Mouse (Mus musculus) embryo, embryonic 11 days (tissue): ENCODE results near the gene Acbd6.
A peak's percentile ranks its signal among the peaks of the same experiment; 100 is the strongest.

Source experiments
- DNase-seq: peaks from one replicate; pipeline ENCODE4 v3.0.0-alpha.2; 2015

The Acbd6 gene

GRCm38 (mm10) chr1:155560678-155561077, 2.8 kb downstream of the Acbd6 start:
- DNase-seq = no peak

- DNase-seq = no peak
Measured at GRCm38 (mm10) chr1:155562206-155562605, 4.3 kb downstream of the Acbd6 start.

DNA sequence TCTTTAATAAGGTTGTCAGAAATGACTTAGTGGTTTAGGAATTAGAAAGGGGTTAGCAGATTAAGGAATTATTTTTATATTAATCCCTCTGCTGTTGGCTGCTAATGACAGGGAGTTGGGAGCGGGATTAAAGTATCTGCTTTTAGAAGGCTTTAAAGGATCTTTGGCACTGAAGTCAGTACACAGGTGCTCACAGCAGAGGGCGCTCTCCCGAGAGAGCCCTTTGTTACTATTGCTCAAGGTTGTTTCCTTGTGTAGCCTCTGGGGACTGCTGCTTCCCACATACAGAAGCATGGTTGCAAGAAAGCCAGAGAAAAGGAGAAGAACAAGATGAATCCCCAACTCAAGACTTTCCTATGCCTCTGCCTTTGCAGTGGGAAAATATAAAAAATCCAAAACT, 6.8 kb downstream of the Acbd6 start:
- peak; percentile 71 for DNase-seq

DNA sequence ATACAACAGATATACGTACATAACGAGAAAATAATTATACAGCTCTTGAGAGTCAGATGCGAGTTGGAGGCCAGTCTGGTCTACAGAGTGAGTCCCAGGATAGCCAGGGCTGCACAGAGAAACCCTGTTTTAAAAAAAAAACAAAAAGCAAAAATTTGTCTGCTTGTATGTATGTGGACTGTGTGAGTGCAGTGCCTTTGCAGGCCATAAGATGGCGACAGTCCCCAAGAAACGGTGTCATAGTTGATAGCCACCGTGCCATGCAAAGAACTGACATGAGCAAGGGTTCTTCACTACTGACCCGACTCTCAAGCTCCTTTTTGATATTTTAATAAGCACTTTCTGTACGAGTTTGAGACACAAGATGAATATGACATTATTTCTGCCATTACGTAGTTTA, 10.2 kb downstream of the Acbd6 start:
- DNase-seq = no peak

- no peak for DNase-seq
Measured at GRCm38 (mm10) chr1:155569340-155569739, 11.4 kb downstream of the Acbd6 start.

GRCm38 (mm10) chr1:155574966-155575673, 17.2 kb downstream of the Acbd6 start:
- peak; percentile 83 for DNase-seq

- peak; percentile 80 for DNase-seq
Measured at GRCm38 (mm10) chr1:155576432-155576831, 18.5 kb downstream of the Acbd6 start.

GRCm38 (mm10) chr1:155577316-155577715, 19.4 kb downstream of the Acbd6 start:
- DNase-seq = no peak

DNA sequence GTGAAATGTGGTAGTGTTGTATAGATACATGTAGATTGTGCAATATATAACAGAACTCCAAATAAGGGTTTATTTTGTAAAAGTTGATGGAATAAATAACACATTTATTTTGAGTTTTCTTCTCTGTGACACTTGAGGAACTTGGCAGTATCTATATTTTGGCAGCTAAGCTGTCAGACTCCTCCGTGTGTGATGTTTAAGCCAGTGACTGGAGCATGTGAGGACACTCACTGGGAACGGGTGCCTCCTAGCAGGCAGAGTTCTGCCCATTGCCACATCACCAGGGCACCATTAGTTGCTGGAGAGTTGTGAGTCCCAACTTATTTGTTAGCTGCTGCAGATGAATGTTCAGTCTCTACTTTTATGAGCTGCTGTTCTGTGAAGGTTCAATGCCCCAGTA, 30.0 kb downstream of the Acbd6 start:
- DNase-seq = no peak

GRCm38 (mm10) chr1:155594141-155594540, 36.2 kb downstream of the Acbd6 start:
- peak; percentile 42 for DNase-seq

GRCm38 (mm10) chr1:155596576-155596975, 38.7 kb downstream of the Acbd6 start:
- no peak for DNase-seq

DNA sequence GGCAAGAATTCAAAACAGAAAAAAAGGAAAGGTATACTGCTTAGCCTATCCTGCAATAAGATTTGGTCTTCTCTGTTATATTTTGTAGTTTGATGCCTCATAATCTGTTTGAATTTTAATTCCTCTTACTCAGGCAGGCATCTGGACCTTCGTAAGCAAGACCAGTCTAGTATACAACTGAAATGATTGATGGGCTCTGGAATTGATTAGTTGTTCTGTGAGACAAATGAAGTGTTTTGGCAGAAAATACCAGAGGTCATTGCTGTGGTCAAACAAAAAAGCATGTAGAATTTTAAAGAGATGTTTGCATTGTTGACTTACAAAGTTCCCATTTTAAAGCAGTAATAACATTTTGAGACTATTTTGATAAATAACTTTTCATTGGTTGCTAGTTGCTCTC, 46.8 kb downstream of the Acbd6 start:
- peak; percentile 51 for DNase-seq

DNA sequence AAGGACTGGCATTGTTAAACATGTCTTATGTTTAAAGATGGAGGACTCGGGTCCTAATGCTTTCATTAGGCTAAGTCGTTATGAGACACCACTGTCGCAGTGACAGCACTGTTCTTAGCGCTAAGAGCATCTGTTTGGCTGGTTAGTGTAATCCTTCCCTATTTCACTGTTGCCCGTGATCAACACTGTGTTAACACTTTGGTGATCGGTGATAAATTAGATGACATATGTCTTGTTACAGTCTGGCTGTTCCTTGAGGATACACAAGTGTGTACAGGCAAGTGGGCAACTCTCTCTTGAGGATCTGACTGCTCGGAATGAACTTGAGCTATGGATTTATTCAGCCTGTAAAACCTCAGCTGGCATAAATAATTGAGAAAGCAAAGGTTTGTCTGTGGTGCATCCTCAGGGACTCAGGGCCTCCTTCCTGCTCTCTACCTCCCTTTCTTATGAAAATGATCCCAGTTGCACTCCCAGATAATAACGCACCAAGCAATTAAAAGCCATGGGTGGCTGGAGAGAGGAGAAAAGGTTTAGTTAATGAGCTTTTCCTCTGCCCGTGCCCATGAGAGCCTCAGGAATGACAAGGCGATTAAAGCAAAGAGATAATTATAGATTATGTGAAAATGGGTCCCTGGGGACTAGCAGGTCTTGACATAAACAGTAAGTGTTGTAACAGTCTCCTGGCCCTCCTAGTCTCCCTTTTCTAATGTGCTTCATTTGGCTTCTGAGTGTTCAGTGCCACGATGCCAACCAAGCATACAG, 47.7 kb downstream of the Acbd6 start:
- peak; percentile 37 for DNase-seq

DNA sequence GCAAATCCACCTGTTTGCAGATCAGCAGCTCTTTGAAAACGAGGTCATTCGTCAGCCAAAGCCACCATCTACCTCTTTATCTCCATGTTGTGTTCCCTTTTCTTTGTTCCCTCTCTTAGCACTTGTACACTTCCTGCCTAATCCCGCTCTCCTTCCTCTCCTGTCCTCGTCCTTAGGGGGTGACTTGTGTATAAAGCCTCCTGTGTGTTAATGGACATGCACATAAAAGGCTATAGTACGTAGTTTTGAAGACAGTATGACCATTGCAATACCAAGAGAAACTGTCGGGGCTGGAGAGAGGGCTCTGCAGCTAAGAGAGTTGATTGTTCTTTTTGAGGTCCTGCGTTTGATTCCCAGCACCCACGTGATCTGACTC, 48.2 kb downstream of the Acbd6 start:
- no peak for DNase-seq

- DNase-seq = no peak
Measured at GRCm38 (mm10) chr1:155608524-155608923, 50.6 kb downstream of the Acbd6 start.

DNA sequence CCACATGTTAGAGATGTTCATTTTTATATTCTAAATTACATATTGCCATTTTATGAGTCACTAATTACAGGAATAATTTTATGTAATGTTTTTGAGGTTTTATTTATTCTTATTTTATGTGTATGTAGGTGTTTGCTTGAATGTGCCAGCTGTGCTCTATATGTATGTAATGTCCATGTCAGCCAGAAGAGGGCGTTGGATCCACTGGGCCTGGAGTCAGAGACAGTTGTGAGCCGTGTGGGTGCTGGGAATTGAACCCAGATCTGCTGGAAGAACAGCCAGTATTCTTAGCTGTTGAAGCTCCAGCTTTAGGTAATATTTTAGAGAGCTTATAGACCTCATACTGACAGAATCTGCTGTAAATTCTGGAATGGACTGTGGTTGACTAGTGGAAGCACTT, 56.5 kb downstream of the Acbd6 start:
- no peak for DNase-seq

GRCm38 (mm10) chr1:155621075-155621474, 63.2 kb downstream of the Acbd6 start:
- no peak for DNase-seq

DNA sequence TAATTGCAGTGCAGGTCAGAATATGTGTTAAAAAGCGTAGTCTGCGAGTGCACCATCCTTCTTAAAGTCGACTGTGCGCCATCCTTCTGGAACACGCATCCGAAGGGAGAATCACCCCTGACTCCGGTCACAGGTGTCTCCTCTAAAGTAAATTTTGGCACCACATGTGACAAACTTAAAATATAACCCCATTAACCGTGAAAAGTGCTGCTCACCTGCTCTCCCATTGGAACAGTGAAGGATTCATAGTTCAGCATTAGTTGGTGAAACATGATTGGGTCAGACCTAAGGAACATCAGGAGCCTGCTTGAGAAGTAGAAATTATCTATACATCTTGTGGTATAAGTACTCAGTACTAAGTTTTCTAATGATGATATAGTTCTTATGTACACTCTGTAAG, 65.3 kb downstream of the Acbd6 start:
- DNase-seq = no peak

DNA sequence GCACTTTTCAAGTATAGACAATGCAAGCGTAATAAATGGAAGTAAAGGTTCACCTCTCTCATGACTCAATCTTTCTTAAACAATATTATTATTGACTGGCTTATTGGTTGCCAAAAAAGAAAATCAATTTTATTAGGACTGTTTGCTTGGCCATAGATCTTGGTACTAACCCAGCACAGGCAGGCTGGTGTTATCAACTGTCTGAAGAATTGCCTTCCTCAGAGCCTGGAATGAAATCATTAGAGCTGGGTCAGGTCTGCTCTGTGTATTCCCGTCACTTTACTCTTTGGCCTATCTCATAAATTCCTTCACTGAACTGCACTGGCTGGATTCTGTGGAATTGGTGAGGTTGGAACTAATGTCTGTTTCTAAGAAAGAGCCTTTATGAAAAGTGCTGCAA, 69.8 kb downstream of the Acbd6 start:
- no peak for DNase-seq

GRCm38 (mm10) chr1:155636648-155637047, 78.7 kb downstream of the Acbd6 start:
- DNase-seq = no peak

GRCm38 (mm10) chr1:155645816-155646215, 87.9 kb downstream of the Acbd6 start:
- DNase-seq = no peak

DNA sequence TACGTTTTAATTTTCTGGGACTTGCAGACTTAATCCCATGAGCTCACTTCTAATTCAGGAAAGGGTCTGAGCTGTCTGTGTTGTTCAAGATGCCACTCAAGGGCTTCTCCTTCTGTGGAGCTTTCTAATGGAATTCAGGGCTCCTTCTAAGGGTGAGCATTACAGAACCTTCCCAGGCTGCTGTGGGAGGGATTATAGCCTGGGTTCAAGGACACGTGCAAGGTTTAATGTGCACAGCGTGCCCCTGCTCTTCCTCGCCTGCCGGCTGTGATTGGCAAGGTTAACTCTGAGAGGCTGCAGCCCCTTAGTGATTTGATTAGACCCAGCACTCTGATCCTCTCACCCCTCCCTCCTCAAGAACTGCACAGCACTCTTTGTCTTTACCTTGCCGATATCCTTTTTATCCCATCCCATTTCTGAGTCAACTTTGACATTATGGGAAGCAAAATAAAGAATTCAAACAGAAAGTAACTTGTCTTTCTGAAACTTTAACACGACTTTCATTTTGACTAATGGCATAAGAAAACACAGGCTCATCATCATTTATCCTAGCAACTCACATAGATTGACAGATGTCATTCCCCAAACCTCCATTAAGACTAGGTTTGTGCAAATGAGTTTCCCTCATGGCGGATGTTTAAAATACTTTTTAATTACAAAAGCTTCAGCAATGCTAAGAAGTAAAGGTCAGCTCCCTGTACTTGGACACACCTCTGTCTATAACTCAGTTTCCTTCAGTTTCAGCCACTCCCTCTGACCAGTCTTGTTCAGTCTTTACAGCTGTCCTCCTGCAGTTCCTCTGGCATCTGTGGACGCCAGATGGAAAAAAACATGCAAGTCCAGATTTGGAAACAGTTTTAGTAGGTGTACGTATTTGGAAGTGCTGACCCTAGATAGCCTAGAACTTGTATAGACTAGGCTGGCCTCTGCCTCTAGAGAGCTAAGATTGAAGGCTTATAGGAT, 88.7 kb downstream of the Acbd6 start:
- peak; percentile 32 for DNase-seq

DNA sequence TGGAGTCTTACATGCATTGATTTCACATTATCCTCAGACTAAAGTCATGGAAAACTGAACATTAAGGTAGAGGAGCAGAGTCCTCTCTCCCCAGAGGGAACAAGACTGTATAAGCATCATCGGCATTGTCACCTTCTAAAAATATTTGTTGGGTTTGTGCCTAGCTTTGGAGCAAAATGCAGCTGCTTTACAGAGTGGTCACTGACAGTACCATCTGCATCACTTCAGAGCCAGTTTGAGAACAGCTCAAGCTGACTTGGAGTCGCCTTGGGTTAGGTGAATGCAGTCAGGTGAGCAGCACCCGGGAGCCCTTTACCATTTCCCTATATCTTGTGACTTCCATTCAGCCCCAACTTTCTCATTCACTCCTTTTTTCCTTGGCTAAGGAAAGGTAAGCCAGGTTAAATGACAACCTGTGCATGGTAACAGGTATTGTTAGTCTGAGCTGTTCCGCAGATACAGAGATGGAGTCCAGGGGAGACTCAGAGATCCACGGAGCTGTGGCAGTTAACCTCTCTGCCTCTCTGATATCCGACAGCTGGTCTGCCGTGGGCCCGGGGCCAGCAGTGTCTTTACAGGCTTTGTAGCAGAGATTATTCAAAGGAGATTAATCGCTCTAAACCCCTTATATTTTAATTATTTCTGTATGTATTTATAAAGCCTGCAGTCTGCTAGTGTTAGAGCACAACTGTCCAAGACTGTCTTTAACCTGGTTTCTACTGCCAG, 92.4 kb downstream of the Acbd6 start:
- DNase-seq = no peak
